Mouse (Mus musculus): ENCODE measurements around the gene Fbxl20.
"Not testable (repeated sequence)": the region's sequence is repeated elsewhere in the genome, so short reads cannot be mapped to it uniquely, and the experiment has no call there.

Fbxl20 gene

DNA sequence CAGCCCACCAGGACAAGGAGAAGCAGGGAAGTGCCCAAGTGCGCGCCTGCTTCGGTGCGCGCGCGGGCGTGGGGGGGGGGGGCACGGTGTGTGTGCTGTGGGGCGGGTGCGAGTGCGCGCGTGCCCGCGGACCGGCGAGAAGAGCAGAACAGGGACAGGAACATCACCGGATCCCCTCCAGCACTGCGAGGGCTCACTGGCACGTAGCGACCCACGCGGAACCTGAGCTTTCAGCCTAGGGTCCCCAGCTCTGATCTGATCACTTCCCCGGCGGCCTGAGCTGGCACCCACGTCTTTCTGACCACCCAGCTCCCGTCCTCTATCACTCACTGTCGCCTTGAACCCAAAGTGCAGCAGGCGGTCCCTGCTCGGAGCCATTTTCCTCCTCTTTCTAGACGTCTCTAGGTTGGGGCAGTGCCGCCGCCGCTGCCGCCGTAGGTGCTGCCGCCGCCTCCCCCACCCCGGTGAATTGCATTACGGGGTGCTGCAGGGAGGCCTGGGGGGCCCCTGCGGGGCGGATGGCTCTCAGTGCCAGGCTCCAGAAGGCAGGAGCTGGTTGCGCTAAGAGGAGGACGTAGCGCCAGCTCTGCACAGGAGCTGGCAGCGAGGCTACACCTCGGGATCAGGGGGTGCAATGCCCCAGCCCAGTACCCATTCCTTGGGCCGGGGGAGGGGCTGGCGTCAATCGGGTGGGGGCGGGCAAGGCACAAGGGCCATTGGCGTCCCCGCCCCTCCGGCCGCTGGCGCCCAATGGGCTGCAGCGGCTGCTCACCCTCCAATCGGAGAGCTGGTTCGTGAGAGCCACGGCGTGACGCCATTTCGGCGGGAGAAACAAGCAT lies at the start of gene Fbxl20:
Fbxl20 (minus strand) TSS at position 618 of the 839 bp plus-strand sequence.
- DNase-seq (ENCODE audit: low read depth, low spot score) = peak; percentile 94

DNA sequence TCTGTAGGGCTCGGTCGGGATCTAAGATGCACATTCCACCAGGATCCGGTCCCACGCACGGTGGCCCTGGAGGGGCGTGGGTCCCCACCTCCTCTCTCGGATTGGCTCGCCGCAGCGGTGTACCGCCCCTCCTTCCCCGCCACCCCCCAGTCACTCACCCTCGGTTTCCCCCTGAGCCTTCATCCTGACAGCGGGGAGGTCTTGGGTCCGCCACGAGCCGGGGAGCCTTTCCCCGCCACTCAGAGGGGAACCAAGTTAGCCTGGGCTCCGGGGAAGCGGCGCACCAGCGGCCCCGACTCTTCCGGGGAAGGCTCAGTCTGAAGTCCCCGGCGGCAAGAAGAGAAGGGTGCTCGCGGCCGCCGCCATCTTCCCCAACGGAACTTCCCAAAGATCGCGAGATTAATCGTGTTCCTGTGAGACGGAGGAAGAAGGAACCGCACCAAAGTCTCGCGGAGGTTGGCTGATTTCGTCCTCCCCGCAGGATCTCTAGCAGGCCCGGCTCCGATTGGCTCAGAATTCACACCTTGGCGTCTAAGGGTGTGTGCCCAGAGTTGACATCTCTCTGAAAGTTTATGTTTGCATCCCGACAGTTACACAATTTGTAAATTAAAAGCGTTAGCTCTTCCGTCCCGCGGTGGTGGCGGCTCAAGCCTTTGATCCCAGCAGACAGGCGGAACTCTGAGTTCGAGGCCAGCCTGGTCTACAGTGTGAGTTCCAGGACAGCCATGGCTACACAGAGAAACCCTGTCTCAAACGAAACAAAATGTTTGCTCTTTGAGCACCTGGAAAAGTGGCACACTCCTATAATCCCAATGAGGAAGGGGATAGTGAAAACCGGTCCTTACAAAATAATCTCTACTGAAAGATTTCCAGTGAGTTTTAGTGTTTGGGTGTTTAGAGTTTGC lies 43.0 kb upstream of the Fbxl20 start, which contains the start of gene Med1:
Med1 (minus strand) TSS at position 393 of the 905 bp plus-strand sequence.
- peak; percentile 97 for DNase-seq (ENCODE audit: low read depth, low spot score)

DNA sequence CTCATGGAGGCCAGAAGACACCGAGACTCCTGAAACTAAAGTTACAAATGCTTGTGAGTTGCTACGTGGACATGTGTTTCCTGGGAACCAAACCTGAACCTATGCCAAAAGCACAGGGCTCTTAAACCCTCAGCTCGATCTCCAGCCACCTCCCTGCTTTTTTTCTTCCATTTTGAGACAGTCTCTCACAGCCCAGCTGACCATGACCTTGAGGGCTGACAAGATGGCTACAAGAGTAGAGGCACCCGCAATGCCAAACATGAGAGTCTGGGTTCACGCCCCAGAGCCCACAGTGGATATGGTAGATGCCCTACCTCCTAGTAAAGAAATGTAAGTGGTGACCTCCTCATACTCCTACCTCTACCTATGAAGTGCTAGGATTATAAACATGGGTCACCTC lies 40.6 kb upstream of the Fbxl20 start:
- no peak for DNase-seq (ENCODE audit: low read depth, low spot score)

DNA sequence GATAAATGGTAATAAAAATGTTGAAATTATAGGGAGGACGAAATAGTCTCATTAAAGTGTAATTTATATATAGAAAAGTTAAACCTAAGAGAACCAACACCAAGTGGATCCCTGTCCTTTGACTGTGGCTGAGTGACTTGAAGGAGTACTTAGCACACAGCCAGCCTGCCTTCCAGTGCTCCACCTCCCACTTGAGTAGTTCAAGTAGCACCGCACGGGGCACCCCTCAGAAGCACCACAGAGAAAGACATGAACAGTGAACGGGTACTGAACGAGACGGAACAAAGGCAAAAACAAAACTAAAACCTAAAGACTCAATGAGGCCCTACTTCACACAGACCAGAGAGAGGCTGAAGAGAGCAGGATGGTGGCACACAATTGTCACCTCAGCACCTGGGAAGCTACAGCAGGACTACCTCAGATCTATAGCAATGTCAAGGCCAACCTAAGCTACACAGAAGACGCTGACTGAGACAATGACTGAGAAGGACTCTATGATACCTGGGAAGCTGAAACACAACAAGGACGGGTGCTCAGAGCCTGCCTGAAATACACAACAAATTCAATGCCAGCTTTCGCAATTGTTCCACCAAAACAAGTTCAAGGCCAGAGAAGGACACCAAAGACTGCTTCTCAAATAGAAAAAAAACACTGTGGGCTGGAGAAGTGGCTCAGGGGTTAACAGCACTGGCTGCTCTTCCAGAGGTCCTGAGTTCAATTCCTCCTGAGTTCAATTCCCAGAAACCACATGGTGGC lies 37.6 kb upstream of the Fbxl20 start:
- DNase-seq (ENCODE audit: low read depth, low spot score) = no peak

DNA sequence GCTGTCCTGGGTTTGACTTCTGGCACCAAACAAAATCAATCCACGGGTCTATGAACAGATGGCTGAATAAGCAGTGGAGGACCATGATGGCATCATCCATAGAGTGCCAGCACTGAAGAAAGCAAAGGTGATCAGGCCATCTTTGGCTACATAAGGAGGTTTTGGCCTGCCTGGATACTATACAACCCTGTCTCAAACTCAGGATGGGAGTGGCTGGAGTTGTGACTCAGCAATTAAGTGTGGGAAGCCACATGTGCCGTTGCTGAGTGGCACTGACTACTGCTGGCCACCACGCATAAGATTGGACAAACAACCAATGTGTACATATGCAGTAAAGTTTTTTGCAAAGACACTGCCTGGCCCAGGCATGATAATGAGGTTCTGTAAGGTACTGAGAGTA lies 31.9 kb upstream of the Fbxl20 start:
- DNase-seq (ENCODE audit: low read depth, low spot score) = not testable (repeated sequence)

DNA sequence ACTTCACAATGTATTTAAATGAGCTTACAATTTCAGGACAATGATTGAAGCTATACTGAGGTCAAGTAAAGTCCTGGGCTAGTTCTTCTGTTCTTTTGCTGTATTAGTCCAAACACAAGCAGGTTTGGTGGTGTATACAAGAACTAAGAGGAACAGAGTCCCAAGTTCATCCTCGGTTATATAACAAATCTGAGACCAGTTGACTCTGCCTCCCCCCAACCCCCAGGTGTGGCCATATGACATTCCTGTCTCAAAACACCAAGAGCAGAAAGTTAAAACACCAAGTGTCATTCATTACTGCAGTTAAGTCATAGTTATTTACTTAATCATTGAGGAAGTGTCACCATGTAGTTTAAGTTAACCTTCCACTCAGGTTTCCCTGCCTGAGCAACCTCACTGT lies 18.2 kb upstream of the Fbxl20 start:
- no peak for DNase-seq (ENCODE audit: low read depth, low spot score)

DNA sequence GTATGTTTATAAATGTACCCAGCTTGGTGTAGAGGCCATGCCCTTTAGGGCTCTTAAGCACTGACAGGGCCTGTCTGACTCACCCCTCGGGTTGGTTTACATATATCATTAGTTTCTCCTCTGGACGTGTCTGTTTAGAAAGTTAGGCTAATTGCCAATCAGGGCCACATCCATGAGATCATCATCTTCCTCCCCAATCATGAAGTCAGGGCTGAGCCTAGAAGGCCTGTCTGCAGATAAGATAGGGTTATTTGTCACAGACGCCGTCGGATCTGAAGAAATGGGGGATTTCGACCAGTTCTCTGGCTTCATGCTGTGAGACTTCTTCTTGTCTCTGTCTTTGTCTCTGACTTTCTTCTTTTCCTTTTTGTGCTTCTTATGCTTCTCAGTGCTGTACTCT lies 4.9 kb upstream of the Fbxl20 start:
- DNase-seq (ENCODE audit: low read depth, low spot score) = no peak

DNA sequence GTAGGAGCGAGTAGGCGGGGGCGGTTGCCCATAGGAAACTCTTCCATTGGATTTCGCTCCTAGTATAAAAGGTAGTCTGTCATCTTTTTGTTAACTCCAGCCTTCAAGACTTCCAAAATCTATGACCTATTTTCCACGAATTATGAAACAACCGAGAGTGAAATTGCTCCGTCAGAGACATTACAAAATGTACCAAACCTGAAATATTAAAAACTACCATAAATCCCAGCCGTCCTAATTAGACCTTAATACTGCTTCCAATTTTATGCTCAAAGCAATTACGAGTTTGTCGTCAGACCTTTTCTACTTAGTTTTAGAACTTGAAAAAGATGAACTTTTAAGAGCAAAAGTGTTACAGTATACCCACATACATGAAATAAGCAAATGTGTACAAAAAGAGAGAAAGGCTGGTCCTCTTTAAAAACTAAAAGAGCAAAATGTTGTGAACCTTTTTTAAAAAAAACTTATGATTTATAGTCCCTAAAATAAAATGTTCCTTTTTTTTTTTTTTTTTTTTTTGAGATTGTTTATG lies 488 bp upstream of the Fbxl20 start:
- DNase-seq (ENCODE audit: low read depth, low spot score) = no peak

DNA sequence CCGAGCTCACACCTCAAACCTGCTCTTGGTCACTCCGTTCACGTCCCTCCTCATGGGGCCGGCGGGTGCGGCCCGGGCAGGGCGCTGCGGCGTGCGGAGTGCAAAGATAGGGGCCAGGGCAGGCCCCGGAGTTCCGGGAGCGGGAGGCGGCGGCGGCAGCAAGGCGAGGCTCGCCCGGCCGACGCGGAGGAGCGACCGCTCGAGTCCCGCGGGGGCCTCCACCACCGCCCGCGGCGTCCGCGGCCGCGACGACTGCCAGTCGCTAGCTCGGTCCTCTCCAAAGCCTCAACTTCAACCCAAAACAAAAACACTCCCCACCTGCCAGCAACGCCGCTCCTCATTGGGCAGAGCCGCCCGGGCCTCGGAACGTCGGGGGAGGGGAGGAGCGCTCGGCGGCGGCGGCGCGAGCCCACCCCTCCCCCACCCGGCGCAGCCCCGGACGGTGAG lies 876 bp downstream of the Fbxl20 start:
- DNase-seq (ENCODE audit: low read depth, low spot score) = peak; percentile 91

DNA sequence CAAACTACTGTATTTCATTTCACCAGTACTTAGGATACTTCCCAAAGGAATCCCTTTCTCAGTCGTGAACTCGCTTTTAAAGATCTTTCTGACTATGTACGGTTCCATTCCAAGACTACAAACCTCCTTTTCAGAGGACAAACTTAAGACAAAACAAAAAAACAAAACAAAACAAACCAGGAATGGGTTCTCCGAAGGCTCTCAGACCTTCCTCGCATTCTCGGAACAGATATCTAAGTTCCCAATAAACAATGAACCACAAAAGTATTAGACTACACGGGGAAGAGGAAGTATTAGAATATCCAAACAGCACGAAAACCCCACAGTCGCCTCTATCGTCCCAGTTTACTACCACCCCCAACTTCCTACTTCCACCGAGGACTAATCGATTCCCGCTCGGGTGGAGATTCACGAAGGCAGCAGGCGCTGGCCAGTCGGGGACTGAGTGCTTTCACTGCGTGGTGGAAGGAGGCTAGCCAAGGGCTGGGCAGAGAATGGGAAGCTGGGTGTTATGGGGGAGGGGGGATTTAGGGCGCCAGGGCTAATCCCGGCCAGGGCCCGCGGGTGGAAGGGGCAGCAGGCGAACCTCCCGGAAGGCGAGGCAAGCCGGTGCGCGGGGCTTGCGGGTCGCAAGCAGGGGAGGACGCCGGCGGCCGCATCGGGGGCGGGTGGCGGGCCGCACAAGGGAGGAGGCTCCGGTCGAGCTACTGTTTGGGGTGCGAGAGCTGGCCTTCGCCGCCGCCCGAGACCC lies 1.5 kb downstream of the Fbxl20 start:
- no peak for DNase-seq (ENCODE audit: low read depth, low spot score)

DNA sequence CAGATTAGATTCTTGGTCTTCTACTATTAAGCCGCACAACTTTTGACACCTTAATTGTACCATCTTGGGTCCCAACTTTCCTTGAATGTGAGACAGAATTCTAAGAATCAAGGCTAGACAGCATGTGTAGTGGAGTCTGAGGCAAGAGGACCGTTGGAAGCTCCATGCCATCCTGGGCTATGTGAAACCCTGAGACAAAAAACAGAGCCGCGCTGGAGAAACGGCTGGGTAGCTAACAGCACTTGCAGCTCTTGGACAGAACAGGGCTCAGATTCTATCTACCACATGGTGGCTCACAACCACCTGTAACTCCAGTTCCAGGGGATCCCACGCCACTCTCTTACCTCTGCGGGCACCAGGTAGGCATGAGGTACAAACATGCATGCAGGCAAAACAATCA lies 4.3 kb downstream of the Fbxl20 start:
- DNase-seq (ENCODE audit: low read depth, low spot score) = no peak

DNA sequence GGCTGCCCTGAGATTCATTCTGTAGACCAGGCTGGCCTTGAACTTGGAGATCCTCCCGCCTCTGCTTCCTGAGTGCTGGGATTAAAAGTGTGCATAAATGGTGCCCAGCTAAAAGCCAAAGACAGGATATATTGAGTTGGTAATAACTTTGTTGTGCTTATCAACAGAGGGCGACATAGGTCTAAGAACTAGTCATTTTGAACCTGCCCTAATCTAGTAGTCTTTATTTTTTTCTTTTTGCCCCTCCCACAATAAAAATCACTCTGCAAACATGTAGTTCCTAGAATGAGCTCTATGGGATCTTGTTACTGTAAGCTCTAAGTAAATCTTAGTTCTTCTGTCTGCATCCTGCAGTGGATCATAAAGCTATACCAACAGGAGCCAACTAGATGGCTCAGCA lies 7.7 kb downstream of the Fbxl20 start:
- DNase-seq (ENCODE audit: low read depth, low spot score) = peak; percentile 26

DNA sequence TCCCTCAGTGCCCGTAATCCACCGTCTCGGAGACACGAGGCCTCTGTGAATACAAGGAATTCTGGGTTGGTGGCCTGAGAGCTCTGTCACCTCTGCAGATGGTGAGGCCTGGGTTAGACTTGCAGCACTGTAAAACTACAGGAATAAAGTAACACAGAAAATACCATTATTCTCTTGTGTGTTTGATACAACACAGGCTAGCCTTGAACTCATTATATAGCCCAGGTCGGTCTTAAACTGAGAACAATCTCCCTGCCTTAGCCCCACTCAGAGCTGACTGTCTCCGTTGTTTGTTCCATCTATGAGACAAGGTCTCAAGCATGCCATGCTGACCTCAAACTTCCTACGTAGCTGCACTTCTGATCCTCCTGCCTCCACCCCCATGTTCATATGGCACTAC lies 11.3 kb downstream of the Fbxl20 start:
- DNase-seq (ENCODE audit: low read depth, low spot score) = no peak

DNA sequence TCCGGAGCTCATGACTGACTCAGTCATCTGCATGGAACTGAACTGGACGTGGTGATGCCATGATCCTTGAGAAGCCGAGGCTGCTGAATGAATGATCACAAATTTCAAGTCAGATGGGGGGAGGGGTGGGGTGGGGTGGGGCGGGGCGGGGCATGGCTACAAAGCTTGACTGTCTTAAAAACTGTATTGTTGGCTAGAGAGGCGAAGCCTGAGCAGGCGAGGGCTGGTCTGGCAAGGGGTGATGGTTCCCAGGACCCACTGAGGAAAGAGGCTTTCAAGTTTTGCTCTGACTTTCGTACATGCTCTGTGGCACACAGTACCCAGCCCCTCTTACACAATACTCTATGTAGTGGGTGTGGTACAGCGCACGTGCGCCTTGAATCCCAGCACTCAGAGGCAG lies 12.4 kb downstream of the Fbxl20 start:
- DNase-seq (ENCODE audit: low read depth, low spot score) = no peak

DNA sequence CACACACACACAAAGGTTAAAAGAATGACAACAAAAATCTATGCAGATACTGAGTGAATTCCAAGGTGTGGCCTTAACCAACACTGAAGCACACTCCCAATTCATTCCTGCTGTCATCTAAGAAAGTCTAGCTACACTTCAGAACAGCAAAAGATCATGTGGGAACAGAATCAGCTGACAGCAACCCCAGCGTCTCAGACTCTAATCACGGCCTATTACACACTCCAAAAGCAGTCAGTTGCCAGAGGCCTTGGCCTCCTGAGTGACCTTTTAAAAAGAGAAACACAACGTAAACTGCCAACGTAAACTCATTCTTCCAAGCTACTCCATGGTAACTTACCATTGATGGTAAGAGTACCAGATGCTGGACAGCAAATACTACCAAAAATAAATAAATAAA lies 15.3 kb downstream of the Fbxl20 start:
- no peak for DNase-seq (ENCODE audit: low read depth, low spot score)

DNA sequence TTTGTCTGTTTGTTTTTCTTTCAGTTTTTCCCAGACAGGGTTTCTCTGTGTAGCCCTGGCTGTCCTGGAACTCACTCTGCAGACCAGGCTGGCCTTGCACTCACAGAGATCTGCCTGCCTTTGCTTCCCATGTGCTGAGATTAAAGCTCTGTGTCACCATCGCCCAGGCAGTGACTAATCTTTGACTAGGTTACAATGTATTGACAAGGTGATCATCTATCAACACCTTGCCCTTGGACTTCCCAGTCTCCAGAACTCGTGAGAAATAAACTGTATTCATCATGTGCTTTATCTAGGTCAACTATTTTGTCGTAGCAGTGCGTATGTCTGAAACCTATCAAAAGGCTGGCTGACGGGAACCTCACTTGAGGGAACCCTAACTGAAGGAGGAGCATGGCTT lies 26.8 kb downstream of the Fbxl20 start:
- no peak for DNase-seq (ENCODE audit: low read depth, low spot score)

DNA sequence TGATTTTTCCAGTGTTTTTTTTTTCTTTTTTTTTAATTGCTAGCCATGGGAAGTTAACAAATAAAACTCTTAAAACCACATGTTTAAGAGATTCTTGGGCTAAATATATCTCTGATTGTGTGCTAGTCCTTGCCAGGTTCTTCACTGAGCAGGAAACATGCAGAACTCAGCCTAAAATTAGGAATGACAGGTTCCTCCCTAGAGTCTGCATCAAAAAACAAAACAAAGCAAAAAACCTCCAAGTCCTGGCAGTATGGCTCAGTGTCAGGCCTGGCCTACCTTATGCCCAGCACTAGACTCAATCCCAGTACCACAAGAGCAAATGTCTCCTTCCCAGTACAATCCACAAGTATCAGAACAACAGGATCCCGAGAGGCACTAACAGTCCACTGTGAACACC lies 35.8 kb downstream of the Fbxl20 start:
- no peak for DNase-seq (ENCODE audit: low read depth, low spot score)

DNA sequence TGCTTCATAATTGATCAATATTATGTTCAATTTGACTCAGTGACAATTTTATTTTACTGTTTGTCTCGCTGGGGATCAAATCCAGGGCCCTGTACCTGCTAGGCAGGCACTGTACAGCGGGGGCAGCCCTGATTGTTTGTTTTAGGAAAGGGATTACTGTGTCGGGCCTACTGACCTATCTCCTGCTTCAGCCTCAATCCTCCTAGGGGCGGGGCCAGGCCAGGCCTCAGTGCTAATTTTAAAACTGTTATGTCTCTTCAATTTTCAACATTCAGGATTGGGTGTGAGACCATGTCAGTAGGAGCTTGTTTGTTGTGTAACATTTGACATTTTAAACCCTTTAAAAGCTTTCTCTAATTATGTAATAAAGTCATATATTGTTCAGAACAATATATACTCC lies 36.7 kb downstream of the Fbxl20 start:
- no peak for DNase-seq (ENCODE audit: low read depth, low spot score)

DNA sequence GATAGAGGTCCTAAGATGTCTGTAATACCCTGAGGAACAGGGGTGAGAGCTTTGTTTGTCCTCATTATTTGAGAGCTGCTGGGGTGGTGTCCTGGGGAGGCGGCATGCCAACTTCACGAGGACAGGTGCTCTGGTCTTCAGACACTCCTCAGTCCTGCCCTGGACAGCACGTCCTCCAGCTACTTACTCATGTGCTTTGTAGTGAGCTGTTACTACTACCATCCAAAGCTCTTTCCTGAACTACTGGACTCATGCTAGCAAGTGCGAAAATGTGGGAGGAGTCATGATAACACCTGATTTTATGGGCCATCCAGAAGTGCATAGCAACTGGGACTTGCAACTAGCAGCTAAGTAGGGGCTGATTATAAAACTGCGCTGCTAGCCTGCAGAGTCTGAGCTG lies 40.5 kb downstream of the Fbxl20 start:
- DNase-seq (ENCODE audit: low read depth, low spot score) = no peak

DNA sequence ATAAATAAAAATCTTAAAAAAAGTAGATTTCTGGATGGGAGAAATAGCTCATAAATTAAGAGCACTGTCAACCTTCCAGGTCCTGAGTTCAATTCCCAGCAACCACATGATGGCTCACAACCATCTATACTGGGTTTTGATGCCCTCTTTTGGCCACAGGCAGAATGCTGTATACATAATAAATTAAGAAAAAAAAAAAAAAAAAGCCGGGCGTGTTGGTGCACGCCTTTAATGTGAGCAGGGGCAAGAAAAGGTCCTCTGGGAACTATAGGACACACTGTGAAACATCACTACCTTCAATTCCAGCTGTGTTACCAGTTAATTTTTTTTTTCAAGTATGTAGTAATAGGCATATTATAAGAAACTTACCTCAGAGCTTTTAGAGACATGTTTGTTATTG lies 48.9 kb downstream of the Fbxl20 start:
- DNase-seq (ENCODE audit: low read depth, low spot score) = no peak

DNA sequence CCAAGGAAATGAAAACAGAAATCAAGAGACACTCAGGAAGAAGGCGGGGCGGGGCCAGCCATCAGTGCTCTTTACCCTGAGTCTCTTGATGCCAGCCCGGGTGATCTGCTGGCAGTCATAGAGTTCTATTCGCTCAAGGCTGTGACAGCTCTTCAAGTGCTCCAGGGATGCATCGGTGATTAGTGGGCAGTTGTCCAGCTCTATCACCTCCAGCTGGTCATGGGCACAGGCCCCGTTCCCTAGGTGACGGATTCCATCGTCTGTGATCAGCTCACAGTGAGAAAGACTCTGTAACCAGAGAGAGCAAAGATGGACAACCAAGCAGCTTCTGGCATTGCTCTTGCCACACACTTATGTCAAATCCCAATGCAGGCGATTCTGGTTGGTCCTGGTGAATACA lies 59.6 kb downstream of the Fbxl20 start:
- no peak for DNase-seq (ENCODE audit: low read depth, low spot score)
